13 mouse cellular contexts compared by ENCODE assay signal in the genomic region with DNA sequence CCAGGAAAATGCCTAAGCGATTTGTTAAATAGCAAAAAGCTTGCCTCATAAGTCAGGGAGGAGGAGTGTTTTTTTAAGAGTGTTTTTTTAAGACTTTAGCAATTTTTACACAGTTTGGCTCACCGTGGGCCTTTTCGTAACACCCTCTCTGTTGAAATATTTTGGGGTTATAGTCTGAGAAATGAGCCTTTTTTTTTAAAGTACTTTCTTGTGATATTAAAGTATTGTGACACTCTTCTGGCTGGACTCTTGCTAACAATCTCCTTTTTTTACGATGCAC. TPM values are rescaled to one million over a fixed set of nuclear protein-coding genes. Genes with fewer than 3 reads are reported as not detected.
DNase-seq lines count a peak whose midpoint lies in the region; ATAC-seq and TF ChIP-seq lines count a peak whose summit lies in the region.
"Had no signal": no experiment of that assay in that cellular context is flagged by ENCODE, and none has a peak within 500 bp of the region (broad histone marks: within the 10 kb centered on the region; RNA-seq: fewer than 3 reads in every experiment).

No protein-coding gene starts in this region.

- 71% methylated on average over 4 of the region's 4 CpGs for WGBS in lung, embryonic 16.5 days
- 45% methylated on average over 4 of the region's 4 CpGs for WGBS in stomach, postnatal 0 days

- no peaks in the 10 kb centered on the region for H3K9me3 ChIP-seq in lung, embryonic 16.5 days (ENCODE audit: control insufficient read depth, low read length)
- no peaks in the 10 kb centered on the region for H3K9me3 ChIP-seq in stomach, postnatal 0 days (ENCODE audit: control insufficient read depth, low read length)
- H3K9me3 ChIP-seq: hindbrain, embryonic 13.5 days; liver, embryonic 13.5 days had no signal

- no peak for TF ChIP-seq CTCF in stomach, postnatal 0 days (IDR thresholded peaks at IDR 0.05; ENCODE audit: low read depth)

- H3K4me2 ChIP-seq in lung, embryonic 16.5 days (ENCODE audit: low read depth, low read length): no peak overlapping the region
- H3K4me2 ChIP-seq in stomach, postnatal 0 days (replicated peaks; ENCODE audit: low read depth): no peak overlapping the region
- H3K4me2 ChIP-seq: hindbrain, embryonic 13.5 days; liver, embryonic 13.5 days had no signal

- no peak for TF ChIP-seq EP300 in stomach, postnatal 0 days (optimal IDR thresholded peaks at IDR 0.05)

- H3K9ac ChIP-seq in lung, embryonic 16.5 days (ENCODE audit: low read length): no peak overlapping the region
- H3K9ac ChIP-seq in stomach, postnatal 0 days (ENCODE audit: low read length): no peak overlapping the region
- H3K9ac ChIP-seq: hindbrain, embryonic 13.5 days; liver, embryonic 13.5 days had no signal

- H3K4me3 ChIP-seq in lung, embryonic 16.5 days (ENCODE audit: low read length): no peak overlapping the region
- H3K4me3 ChIP-seq in stomach, postnatal 0 days (ENCODE audit: low read depth, low read length): no peak overlapping the region
- H3K4me3 ChIP-seq: hindbrain, embryonic 13.5 days; liver, embryonic 13.5 days; megakaryocyte, embryonic 14.5 days had no signal

- no peaks in the 10 kb centered on the region for H3K27me3 ChIP-seq in lung, embryonic 16.5 days (ENCODE audit: control insufficient read depth, insufficient read depth, low read depth, low read length)
- H3K27me3 ChIP-seq in stomach, postnatal 0 days (ENCODE audit: control insufficient read depth, insufficient read depth, low read length): no peaks in the 10 kb centered on the region
- H3K27me3 ChIP-seq: hindbrain, embryonic 13.5 days; liver, embryonic 13.5 days had no signal

- H3K4me1 ChIP-seq in lung, embryonic 16.5 days (replicated peaks; ENCODE audit: control insufficient read depth, insufficient read depth, low read length): no peaks in the 10 kb centered on the region; the same call in 1 of the 2 replicates
- H3K4me1 ChIP-seq in stomach, postnatal 0 days (replicated peaks; ENCODE audit: control insufficient read depth, insufficient read depth): no peaks in the 10 kb centered on the region
- H3K4me1 ChIP-seq: hindbrain, embryonic 13.5 days had no signal

- peak; percentile 47 for DNase-seq in adrenal gland, postnatal 14 days
- no peak for DNase-seq in adrenal gland, postnatal 4 days (ENCODE audit: low spot score in 2 of 2)
- DNase-seq in lung, postnatal 4 days: no peak
- DNase-seq in lung, postnatal 10 days: peak; percentile 50
- DNase-seq in stomach, postnatal 0 days (ENCODE audit: low spot score): no peak
- no peak for DNase-seq in ovary, postnatal 10 days (ENCODE audit: low spot score)
- DNase-seq: cerebellum, postnatal 10 days; liver, embryonic 13.5 days; right cerebral cortex, postnatal 14 days had no signal

- H3K27ac ChIP-seq in lung, embryonic 16.5 days (ENCODE audit: low read length): no peak overlapping the region
- 0 out of 2 replicates have a peak overlapping the region, but pooled peaks have one; percentile 63 for H3K27ac ChIP-seq in stomach, postnatal 0 days (replicated peaks)
- H3K27ac ChIP-seq: hindbrain, embryonic 13.5 days; liver, embryonic 13.5 days had no signal

- ATAC-seq in lung, embryonic 16.5 days (ENCODE audit: low read depth): peak; percentile 10; the same call in 1 of the 2 replicates
- no peak; the same call in 1 of the 2 replicates for ATAC-seq in stomach, postnatal 0 days (ENCODE audit: low FRiP score, low TSS enrichment)
- ATAC-seq in inflammation-experienced regulatory T-cells, adult 6 months: no peak

- peaks cover 18% of the 10 kb centered on the region for H3K36me3 ChIP-seq in lung, embryonic 16.5 days (ENCODE audit: control insufficient read depth, insufficient read depth, low read length)
- peaks cover 5% of the 10 kb centered on the region; the same call in 1 of the 2 replicates for H3K36me3 ChIP-seq in stomach, postnatal 0 days (ENCODE audit: control insufficient read depth, insufficient read depth, low read length)
- H3K36me3 ChIP-seq: liver, embryonic 13.5 days had no signal

RNA-seq across cellular contexts. Expression of a gene that starts 26.4 kb away (rescaled TPM):
- 45.3 and 47.0 TPM in 2 replicates for total RNA-seq in adrenal gland, postnatal 14 days (2021)
- total RNA-seq in adrenal gland, postnatal 4 days (2021): 10 to 100 TPM; 64.1 to 77.4 TPM
- 214 and 237 TPM in 2 replicates for polyA plus RNA-seq in lung, embryonic 16.5 days (2015; fragmentation: Nextera tagmentation; extraction: Ambion mirVana)
- 109 and 112 TPM in 2 replicates for polyA plus RNA-seq in stomach, postnatal 0 days (2015; fragmentation: Nextera tagmentation; extraction: Ambion mirVana)
- not detected for polyA plus RNA-seq in inflammation-experienced regulatory T-cells, adult 6 months (2017; shearing (Covaris generic))

Comparison
In these comparisons a context has a peak if more than half of its experiments do, and no peak if none do; other contexts are left out.
1. DNase-seq: peak in adrenal gland, postnatal 14 days (single experiment) and lung, postnatal 10 days (single experiment); none in adrenal gland, postnatal 4 days (0 of 2), lung, postnatal 4 days (0 of 2), stomach, postnatal 0 days (single experiment) and ovary, postnatal 10 days (single experiment).
2. RNA of a gene that starts 26.4 kb away (polyA plus RNA-seq): 214 to 237 TPM in lung, embryonic 16.5 days and 109 to 112 TPM in stomach, postnatal 0 days; not detected in inflammation-experienced regulatory T-cells, adult 6 months; every median in the first group is over 100 times any median in the second.